Mouse (Mus musculus) cerebral cortex, adult 2 months (tissue): ENCODE results near the gene Ddx19a.

Experiments used
- WGBS: fragments of 180-500 bp; shearing (Covaris S2); methylation state at CpG from one replicate; pipeline ENCODE4 v1.1.7; 2018; 5-methylcytosine and 5-hydroxymethylcytosine counted together

Ddx19a gene

DNA sequence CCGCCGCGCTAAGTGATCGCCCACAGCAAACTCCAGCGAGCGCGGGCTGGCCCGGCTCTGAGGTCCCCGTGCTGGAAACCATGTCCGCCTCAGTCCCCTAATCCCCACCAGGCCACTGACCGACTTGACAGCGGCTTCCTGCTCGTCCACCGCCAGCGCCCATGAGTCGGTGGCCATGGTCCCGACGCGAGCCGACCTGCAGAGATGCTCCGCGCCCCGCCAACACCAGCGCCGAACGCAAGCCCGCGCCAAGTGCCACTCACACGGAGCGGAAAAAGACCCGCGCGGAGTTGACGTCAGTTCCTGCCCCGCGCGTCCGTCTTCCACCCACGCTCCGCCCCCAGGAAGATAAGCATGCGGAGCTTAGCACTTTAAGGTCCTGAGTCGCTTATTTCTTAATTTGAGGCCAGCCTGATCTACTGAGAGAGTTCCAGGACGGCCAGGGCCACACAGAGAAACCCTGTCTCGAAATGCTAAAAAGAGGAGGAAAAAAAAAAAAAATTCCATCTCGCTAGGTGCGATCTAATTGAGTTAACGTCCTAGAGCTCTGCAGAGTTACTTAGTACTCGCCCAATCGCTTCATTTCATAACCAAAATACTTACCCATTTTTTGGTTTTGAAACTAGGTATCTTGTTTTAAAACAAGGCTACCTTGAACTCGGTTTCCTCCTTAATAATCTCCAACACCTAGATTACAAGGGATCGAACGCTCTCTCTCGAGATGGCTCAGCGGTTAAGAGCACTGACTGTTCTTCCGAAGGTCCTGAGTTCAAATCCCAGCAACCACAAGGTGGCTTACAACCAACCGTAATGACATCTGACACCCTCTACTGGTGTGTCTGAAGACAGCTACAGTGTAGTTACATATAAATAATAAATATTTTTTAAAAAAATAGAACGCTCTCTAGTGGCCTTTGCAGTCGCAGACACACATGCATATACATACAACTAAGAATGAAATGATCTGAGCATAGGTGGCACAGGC, at the start of gene Ddx19a:
TSS of gene Ddx19a (minus strand) at position 254 of the 985 bp plus-strand sequence.
- 3% methylated on average over 58 of the region's 58 CpGs for WGBS

DNA sequence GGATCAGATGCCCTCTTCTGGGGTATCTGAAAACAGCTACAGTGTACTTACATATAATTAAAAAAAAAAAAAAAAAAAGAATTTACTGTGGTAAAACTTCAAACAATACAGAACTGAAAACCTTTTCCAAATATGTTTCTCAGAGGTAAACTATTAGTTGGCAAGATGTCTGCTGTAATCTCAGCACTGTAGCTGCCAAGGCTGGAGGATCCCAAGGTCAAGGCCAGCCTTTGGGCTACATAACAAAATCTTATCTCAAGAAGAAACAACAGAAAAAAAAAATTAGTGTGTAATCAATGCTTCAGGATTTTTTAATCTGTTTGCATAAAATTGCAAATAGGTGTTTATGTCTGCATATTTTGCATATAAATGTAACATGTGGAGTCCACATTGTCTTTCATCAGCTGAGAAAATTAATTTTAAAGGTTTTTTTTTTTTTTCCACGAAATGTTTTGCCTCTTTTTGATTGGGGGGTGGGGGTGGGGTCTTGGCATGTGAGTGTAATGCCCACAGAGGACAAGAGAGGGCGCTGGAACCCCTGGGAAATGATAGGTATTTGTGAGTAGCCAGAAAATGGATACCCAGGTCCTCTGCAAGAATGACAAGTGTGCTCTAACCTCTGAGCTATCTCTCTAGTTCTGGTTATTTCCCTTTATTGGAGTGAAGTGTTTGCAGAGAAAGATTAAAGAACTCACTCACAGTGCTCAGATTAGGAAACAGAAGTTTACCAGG, 46.6 kb upstream of the Ddx19a start:
- 33% methylated on average over 2 of the region's 2 CpGs for WGBS

DNA sequence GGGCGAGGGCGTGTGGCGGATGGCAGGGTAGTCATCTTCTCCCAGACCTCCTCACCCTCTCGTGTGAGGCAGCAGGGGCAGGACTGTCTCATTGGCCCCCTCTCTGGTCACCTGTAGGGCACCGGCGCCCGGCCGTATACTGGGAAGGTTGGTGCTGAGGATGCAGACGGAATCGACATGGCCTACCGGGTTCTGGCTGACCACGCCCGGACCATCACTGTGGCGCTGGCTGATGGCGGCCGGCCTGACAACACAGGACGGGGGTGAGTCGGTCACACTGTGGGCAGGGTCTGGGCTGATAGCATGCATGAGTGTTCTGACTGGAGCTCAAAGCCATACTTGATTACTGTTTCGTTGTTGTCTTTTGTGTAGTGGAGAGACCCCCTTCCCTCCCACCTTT, 44.9 kb upstream of the Ddx19a start:
- WGBS, result 96% methylated on average over 19 of the region's 19 CpGs

DNA sequence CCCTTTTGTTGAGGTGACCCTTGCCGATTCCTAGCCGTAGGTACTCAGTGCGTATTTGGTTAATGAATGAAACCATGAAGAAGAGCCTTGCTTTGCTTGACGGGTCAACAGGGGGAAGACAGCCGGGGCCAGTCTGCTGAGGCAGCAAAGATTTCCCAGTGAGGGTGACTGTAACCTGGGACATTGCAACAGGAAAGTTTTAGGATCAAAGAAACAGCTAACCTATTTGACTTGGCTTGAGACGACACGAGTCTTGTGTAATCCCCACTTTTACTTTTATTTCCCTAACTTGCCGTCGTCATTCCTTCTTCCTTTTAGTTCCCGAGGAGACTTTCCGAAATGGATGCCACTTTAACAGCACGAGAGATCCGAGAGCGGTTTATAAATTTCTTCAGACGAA, 39.0 kb upstream of the Ddx19a start:
- 95% methylated on average over 15 of the region's 15 CpGs for WGBS

DNA sequence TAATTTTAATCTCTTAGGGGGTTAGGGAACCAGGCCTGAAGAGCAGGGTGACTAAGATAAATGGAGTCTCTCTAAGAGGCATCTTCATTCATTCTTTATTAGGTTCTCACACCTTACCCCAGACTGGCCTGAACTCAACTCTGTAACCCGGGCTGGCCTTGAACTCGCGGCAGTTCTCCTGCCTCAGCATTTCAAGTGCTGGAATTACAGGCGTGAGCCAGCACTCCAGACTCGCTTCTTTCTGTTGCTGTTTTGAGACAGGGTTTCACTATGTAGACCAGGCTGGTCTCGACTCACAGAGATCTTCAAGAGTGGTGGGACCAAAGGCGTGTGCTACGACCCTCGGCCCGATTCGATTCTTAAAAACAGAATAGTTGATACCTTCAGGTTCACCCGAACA, 36.7 kb upstream of the Ddx19a start:
- WGBS, result 12% methylated on average over 12 of the region's 12 CpGs

DNA sequence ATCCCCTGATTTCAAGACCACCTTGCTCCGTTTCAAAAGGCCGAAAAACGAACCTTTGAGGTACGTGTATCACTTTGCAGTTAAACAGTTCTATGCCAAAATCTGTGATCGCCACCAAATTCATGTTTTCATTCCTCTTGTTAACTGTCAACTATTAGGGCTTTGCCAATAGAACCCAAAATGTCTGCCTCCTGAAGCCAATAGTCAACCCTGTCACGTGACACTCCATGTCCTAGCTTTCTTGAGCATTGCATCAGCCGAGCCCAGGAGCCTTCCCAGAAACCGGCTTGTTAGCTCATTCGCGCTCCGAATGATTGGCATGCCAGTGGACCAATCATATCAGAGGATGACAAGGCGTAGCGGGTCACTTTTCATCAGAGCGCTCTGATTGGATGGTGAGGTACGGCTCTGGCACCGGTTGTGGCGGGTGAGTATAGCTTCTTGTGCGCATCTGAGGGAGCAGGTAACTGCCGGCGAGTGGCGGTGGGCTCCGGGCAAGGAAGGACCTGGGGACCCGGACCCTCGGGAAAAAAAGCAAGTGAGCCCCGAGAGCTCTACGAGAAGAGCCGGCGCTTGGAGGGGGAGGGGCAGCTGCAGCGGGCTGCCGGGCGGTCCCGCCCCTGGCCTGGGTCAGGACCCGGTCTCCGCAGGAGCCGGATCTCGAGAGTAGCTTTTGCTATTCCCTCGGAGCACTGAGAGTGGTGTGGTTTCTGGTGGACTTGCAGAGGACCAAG, 36.0 kb upstream of the Ddx19a start:
- 6% methylated on average over 37 of the region's 37 CpGs for WGBS

DNA sequence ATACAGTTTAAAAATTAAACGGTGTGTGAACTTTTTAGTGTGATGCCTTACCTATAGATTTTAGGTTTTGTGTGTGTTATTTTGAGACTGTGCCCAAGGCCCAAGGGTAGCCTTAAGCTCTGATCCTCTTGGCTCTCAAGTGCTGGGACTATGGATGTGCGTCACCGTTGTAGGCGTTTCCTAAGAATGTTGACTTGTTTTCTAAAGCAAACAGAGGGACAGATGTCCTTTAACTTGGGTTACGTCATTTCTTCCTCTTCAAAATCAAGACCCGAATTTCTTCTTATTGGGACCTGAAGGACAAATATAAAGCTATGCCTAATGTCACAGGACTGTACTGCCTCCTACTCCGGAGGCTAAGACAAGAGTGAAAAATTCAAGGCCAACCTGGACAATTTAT, 35.3 kb upstream of the Ddx19a start, which contains the start of gene Aars:
TSS of gene Aars (plus strand) at position 229 of the 400 bp plus-strand sequence.
- WGBS, result 95% methylated on average over 7 of the region's 7 CpGs

DNA sequence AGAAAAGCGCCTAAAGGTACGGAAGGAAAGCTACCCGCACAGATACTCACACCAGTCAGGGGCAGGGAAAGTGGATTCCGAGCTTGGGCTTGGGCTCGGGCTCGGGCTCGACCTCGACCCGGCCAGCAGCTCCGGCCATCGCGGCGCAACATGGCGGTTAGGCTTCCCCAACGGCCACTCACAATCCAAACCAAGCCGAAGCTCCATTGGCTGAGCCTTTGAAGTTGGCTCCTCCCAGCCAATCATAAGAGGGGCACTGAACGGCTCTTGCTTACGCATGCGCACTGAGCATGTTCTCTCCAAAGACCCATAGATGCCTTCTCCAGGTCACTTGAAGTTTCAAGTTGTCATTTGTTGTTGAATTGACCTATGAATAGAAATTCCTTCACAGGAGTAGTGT, 34.0 kb upstream of the Ddx19a start, which contains the start of gene Ddx19b:
TSS of gene Ddx19b (minus strand) at position 180 of the 400 bp plus-strand sequence.
- 93% methylated on average over 19 of the region's 19 CpGs for WGBS

DNA sequence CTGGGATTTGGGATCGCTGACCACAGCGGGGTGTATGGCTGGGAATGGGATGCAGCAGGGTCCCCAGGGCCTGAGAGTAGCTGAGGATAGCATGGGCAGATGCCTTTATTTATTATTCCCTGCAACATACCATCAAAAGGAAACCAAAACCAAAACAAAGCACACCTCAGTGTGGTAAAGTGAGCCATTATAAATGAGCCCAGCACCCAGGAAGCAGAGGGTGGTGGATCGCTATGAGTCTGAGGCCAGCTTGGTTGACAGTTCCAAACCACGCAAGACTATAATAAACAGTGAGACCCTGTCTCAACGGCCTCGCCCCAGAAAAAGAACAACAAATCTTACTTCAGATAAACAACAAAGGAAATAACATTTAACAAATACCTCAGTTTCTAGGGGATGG, 32.4 kb upstream of the Ddx19a start:
- 81% methylated on average over 6 of the region's 6 CpGs for WGBS

DNA sequence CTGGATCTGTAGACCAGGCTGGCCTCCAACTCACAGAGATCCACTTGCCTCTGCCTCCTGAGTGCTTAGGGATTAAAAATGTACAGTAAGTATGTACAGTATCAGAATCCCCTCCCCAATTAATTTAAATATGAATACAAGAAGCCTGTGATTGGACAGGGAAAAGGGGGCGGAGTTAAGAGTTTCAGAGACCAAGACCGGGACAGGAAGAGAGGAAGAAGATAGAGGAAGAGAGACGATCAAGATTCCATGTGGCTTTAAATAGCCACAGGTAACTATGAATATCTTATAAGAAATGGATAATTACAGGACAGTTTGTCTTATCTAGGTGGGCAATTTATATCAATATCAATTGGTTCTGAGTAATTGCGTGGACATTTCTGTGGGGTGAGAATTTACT, 32.0 kb upstream of the Ddx19a start:
- 56% methylated on average over 4 of the region's 4 CpGs for WGBS

DNA sequence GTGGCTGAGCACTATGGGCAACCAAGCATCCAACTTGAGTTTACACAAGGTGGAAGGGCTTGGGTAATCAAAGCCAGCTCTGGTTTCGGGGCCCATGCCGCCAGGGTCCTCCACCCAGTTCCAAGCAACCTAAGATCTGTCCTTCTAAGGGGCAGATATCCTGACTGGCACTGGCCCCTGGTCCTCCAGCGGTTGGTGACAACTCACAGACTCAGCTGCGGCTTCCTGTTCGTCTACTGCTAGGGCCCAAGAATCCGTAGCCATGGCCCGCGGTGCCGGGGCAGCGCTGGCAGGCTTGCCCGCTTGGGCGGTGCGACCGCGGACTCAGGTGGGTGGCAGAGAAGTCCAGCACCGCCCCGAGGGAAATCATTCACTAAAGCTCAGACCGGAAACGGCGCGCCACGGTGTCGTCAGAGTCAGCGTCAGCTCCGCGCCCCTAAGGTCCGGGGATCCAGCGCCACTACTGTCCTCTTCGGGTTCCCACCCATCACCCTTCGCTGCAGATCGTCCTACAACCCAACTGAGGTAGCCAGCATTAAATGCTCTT, 29.9 kb upstream of the Ddx19a start:
- under 1% methylated on average over 31 of the region's 31 CpGs for WGBS

DNA sequence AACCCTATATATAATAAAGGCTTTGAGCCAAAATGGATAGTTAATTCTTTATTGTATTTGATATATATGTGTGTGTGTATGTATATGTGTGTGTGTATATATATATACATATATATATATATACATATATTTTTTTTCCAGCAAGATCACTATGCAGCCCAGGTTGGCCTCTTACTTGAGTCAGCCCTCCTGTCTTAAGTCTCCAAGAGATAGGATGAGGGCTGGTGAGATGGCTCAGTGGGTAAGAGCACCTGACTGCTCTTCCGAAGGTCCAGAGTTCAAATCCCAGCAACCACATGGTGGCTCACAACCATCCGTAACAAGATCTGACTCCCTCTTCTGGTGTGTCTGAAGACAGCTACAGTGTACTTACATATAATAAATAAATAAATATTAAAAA, 29.0 kb upstream of the Ddx19a start:
- WGBS, result 66% methylated on average over 2 of the region's 2 CpGs

DNA sequence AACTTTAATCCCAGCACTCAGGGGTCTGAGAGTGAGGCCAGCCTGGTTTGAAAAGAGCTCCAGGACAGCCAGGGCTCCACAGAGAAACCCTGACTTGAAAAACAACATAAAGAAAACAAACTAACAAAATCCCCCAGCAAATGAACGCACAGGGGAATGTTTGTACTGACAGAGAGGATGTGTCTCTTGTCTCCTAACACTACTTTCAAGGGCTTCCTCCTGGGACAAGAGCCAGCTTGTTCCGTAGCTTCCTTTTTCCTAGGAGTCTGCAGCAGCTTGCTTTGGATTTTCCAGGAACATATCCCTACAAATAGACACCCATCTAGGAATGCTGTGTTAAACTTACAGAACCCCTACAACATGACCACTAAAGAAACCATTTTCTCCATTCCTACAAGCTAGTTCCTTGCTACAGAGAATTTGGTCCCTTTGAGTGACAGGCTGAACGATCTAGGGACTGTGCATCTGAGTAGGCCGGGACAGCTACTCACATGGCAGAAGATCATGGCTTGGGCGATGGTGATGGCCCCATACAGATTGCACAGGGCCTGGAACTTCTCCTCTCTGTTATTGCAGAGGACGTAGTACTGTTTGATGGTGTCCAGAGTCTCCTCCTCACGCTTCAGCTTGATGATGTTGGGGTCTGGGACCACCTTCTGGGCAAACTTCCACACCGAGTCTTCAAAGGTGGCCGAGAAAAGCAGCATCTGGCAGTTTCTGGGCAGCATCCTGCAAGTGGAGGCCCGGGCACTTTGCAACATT, 12.8 kb upstream of the Ddx19a start:
- whole genome bisulfite sequencing, result 87% methylated on average over 9 of the region's 10 CpGs

DNA sequence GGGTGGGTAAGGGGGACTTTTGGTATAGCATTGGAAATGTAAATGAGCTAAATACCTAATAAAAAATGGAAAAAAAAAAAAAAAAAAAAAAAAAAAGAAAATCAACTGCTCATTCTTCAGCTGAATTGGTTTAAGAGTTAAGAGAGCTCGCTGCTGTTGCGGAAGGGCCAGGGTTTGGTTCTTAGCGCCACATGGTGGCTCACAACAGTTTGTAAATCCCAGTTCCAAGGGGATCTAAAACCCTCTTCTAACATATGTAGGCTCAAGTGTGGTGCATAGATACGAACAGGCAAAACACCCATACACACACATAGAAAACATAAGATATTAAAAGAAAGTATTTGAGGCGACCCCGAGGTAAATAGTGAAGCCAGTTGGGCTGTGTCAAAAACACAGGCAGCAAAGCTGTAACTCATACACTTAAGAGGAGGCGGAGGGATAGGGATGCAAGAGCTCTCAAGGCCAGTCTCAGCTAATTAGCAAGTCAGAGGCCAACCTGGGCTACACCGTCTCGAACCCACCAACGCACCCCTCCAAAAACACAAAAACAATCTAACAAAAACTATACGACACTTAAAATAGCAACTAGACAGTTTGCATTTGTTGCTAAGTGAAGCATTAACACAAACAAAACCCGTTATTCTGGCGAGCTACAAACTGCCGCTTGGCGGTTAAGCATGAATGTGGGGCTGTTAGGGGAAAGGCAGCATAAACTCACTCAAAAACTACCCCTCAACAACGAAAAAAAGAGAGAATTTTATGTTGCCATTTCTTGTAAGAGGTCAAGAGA, 764 bp downstream of the Ddx19a start:
- WGBS, result 31% methylated on average over 16 of the region's 16 CpGs

DNA sequence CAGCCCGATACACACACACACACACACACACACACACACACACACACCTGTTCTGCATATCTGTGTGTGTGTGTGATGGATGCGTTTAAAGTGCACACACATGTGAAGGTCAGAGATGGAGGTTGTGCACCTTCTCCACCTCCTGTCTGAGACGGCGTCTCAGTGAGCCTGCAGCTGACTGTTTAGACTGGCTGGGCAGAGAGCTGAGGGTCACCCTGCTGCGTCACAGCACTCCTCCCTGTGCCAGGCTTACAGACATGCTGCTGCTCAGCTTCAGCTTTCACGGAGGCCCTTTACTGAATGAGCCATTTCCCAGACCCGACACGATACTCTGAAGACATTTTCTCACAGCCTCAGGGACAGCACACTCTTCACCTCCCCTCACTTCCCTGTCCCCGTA, 7.6 kb downstream of the Ddx19a start:
- WGBS, result 91% methylated on average over 9 of the region's 9 CpGs

DNA sequence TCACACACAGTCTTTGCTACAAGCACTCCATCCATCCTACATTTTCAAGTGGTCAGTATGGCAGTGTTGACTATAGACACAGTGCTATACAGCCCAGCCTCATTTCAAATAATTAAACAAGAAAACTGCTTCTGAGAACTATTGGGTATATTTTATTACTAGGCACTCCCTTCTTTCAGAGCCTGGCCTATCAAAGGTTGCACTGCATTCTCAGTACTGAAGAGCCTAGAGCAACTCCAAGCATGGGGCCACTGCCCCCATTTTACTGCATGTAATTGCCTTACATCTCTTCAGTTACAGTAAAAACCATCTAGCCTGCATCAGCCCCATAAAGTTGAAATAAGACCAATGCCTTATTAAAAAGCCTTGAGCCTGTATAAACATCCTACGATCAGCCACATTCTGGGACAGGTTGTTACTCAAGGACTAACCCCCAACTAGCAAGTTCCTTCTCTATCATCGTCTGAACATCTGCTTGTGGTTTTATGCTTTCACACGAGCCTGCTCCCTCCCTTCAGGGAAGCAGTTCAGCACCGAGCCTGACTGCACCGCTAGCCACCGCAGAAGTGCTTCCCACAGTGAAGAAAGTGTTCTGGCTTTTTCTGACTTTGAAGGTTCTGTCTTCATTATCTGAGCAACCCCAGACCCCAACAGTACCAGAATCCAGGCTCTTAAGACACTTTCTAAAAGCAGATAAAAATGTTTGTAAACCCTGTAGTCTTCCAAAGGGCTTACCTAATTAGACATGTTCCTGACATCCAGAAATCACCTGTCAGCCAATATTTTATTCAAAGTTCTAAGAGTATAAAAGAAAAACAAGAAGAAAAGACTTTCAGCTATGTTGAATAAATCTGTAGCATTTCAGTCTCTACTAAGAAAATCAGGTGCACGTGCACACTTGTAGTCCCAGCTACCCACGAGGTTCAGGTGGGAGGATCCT, 9.5 kb downstream of the Ddx19a start:
- WGBS, result 84% methylated on average over 8 of the region's 8 CpGs

DNA sequence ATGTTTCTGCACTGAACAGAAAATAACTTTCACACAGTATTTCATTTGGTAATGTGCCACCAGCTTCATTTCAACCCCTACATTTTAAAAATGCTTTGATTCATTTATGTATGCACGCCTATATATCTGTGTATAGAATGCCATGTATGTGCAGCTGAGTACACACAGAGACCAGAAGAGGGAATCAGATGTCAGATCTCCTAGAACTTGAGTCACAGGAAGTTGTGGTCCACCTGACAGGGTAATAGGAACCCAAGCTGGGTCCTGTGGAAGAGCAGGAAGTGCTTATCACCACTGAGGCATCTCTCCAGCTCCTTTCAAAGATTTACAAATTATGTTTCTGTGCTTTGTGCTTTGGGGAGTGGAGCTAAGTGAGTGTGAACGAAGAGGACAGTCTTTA, 16.3 kb downstream of the Ddx19a start:
- WGBS, result 83% methylated on average over 2 of the region's 2 CpGs

DNA sequence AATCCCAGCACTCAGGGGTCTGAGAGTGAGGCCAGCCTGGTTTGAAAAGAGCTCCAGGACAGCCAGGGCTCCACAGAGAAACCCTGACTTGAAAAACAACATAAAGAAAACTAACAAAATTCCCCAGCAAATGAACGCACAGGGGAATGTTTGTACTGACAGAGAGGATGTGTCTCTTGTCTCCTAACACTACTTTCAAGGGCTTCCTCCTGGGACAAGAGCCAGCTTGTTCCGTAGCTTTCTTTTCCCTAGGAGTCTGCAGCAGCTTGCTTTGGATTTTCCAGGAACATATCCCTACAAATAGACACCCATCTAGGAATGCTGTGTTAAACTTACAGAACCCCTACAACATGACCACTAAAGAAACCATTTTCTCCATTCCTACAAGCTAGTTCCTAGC, 19.6 kb downstream of the Ddx19a start:
- WGBS, result 44% methylated on average over 2 of the region's 2 CpGs

DNA sequence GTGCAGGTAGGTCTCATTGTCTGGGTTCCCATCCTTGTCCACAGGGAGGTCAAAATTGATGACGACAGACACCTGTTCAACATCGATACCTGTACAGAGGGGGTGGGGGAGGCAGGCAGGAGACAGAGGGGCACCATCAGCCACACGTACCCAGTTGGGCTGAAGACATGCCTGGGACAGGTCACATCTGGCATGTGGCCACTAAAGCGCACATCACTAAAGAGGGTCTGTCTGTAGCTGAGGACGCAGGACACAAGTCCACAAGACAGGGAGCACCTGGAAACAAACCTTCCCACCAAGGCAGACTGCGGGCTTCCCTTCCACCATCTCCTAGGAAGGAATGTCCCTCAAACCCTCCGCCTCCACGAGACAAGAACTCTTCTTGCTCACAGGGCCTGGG, 21.1 kb downstream of the Ddx19a start:
- WGBS, result 93% methylated on average over 8 of the region's 8 CpGs
